Mouse (Mus musculus): ENCODE results near the gene Ehd4.

GRCm38 (mm10) chr2:120065243-120065642, 89.2 kb downstream of the Ehd4 start:
- no peak for TF ChIP-seq CTCF (conservative IDR thresholded peaks at IDR 0.05; ENCODE audit: low read length)
- TF ChIP-seq POU5F1 (IDR thresholded peaks at IDR 0.05; ENCODE audit: borderline replicate concordance, low read length) = no peak
- no peak for TF ChIP-seq NANOG (IDR thresholded peaks at IDR 0.05; ENCODE audit: borderline replicate concordance, low read length)

Measured in E14TG2a.4 (cell line).